In the genomic region with DNA sequence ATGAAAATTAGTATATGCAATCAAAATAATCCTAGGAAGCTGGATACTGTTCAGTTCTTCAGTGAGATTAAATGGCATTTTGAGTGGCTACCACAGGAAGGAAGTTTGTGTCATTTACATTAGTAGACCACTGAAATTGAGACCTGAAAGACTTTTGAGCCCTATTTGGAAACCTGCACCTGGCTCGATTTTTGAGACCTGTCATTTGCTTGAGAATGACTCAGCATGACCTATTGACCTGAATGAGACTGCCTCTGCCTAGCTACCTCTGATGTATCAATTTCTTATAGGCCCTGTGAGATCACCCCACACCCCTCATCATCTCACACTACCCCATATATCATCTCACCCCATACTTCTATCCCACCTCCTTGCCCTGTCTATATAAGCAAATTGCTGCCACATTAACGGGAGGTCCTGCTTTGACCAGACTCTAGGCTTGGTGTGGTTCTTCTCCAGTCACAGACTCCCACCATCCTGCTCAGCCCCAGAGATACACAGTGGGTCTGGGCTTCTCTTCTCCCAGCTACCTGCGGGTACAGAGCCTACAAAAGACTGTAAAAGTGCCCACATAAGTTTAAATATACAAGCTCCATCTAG, we compare ENCODE assay signal across 25 mouse cellular contexts.
"Had no signal": no experiment of that assay in that cellular context is flagged by ENCODE, and none has a peak within 500 bp of the region (broad histone marks: within the 10 kb centered on the region; RNA-seq: fewer than 3 reads in every experiment).

No protein-coding gene starts in this region.

- H3K27me3 ChIP-seq: heart, embryonic 13.5 days; heart, embryonic 15.5 days; hindbrain, embryonic 13.5 days; hindbrain, embryonic 15.5 days; limb, embryonic 12.5 days; liver, embryonic 12.5 days had no signal

- H3K4me1 ChIP-seq: heart, embryonic 13.5 days; heart, embryonic 15.5 days; hindbrain, embryonic 13.5 days; hindbrain, embryonic 15.5 days; limb, embryonic 10.5 days; limb, embryonic 12.5 days; liver, embryonic 12.5 days had no signal

- H3K27ac ChIP-seq: heart, adult 2 months; heart, embryonic 13.5 days; heart, embryonic 15.5 days; hindbrain, embryonic 13.5 days; hindbrain, embryonic 15.5 days; hindbrain, postnatal 0 days; layer of hippocampus, adult 2 months; left cerebral cortex, adult 2 months; limb, embryonic 10.5 days; limb, embryonic 12.5 days; liver, embryonic 12.5 days; liver, embryonic 14.5 days had no signal

- ATAC-seq: hindbrain, postnatal 0 days; intestine, embryonic 16.5 days; liver, embryonic 12.5 days had no signal

- H3K4me2 ChIP-seq: heart, embryonic 11.5 days; heart, embryonic 13.5 days; heart, embryonic 15.5 days; hindbrain, embryonic 13.5 days; hindbrain, embryonic 15.5 days; limb, embryonic 12.5 days; liver, embryonic 12.5 days had no signal

- H3K9me3 ChIP-seq: heart, embryonic 13.5 days; heart, embryonic 15.5 days; hindbrain, embryonic 13.5 days; hindbrain, embryonic 15.5 days; limb, embryonic 10.5 days; limb, embryonic 12.5 days; liver, embryonic 12.5 days had no signal

- H3K36me3 ChIP-seq: heart, embryonic 13.5 days; heart, embryonic 15.5 days; hindbrain, embryonic 13.5 days; hindbrain, embryonic 15.5 days; limb, embryonic 10.5 days; limb, embryonic 12.5 days; liver, embryonic 12.5 days had no signal

- DNase-seq: gastrocnemius, postnatal 14 days; gastrocnemius, postnatal 36 days; heart, adult 11 months; heart, adult 2 months; heart, postnatal 14 days; heart, postnatal 36 days; kidney, adult 18-20 months; kidney, adult 8-10 months; kidney, postnatal 10 days; kidney, postnatal 25 days; kidney, postnatal 4 days; liver had no signal

- H3K4me3 ChIP-seq: heart, adult 2 months; heart, embryonic 13.5 days; heart, embryonic 15.5 days; hindbrain, embryonic 13.5 days; hindbrain, embryonic 15.5 days; layer of hippocampus, adult 2 months; left cerebral cortex, adult 2 months; limb, embryonic 10.5 days; limb, embryonic 12.5 days; liver, embryonic 12.5 days had no signal

- H3K9ac ChIP-seq: heart, embryonic 13.5 days; heart, embryonic 15.5 days; hindbrain, embryonic 13.5 days; hindbrain, embryonic 15.5 days; limb, embryonic 12.5 days; liver, embryonic 12.5 days; liver, embryonic 14.5 days had no signal
